Mouse (Mus musculus) spleen, adult 2 months (tissue): ENCODE data around the gene Blcap. TPM values are rescaled to one million over a fixed set of nuclear protein-coding genes. Genes with fewer than 3 reads are reported as not detected.

ENCODE experiments used
- DNase-seq, 2 experiments: peaks; one replicate each; pipeline versions ENCODE4 v3.0.0 to v3.0.0-alpha.2; 2012 to 2021; ENCODE audit warnings: low spot score in 2 of 2, low read depth in 1 of 2
- H3K27ac ChIP-seq: fragments of 200-500 bp; 2 replicates; pipeline ENCODE4 v1.5.1; 2012; ENCODE audit warnings: low read length, inconsistent platforms; ENCODE audit not compliant: insufficient read depth
- H3K27me3 ChIP-seq: fragments of 200-500 bp; 2 replicates; pipeline ENCODE4 v1.6.1; 2012; ENCODE audit warnings: mild to moderate bottlenecking, moderate library complexity, low read length, inconsistent platforms; ENCODE audit not compliant: control insufficient read depth, insufficient read depth
- H3K36me3 ChIP-seq: fragments of 200-500 bp; 2 replicates; pipeline ENCODE4 v1.6.1; 2012; ENCODE audit warnings: mild to moderate bottlenecking, low read length, inconsistent platforms; ENCODE audit not compliant: control insufficient read depth, insufficient read depth
- H3K4me1 ChIP-seq: fragments of 200-500 bp; 2 replicates; pipeline ENCODE4 v1.6.1; 2011; ENCODE audit warnings: inconsistent platforms; ENCODE audit not compliant: control insufficient read depth, insufficient read depth, insufficient read length
- H3K4me3 ChIP-seq: fragments of 200-500 bp; 2 replicates; pipeline ENCODE4 v1.5.1; 2011; ENCODE audit warnings: mild to moderate bottlenecking, inconsistent platforms; ENCODE audit not compliant: insufficient read depth, insufficient read length; ENCODE audit errors: extremely low read depth
- CTCF ChIP-seq: fragments of 200-500 bp; IDR thresholded peaks from 2 replicates; pipeline ENCODE4 v1.5.1; 2011; ENCODE audit warnings: mild to moderate bottlenecking, inconsistent platforms; ENCODE audit not compliant: insufficient read depth, insufficient read length, insufficient replicate concordance; ENCODE audit errors: extremely low read depth
- POLR2A ChIP-seq: fragments of 200-500 bp; IDR thresholded peaks from 2 replicates; pipeline ENCODE4 v1.6.1; 2011; ENCODE audit warnings: low read depth, low read length, inconsistent platforms
- WGBS: fragments of 180-500 bp; shearing (Covaris S2); methylation state at CpG from one replicate; pipeline ENCODE4 v1.1.7; 2018; 5-methylcytosine and 5-hydroxymethylcytosine counted together
- polyA plus RNA-seq: library from polyadenylated mRNA; depleted of rRNA; stranded (reverse); fragments of >200 nt; gene quantifications from 2 replicates; pipeline ENCODE4 v1.2.3, GENCODE M21; 2012; rRNA removed

The Blcap gene
- polyA plus RNA-seq, 1 experiment, result 18.7 TPM

DNA sequence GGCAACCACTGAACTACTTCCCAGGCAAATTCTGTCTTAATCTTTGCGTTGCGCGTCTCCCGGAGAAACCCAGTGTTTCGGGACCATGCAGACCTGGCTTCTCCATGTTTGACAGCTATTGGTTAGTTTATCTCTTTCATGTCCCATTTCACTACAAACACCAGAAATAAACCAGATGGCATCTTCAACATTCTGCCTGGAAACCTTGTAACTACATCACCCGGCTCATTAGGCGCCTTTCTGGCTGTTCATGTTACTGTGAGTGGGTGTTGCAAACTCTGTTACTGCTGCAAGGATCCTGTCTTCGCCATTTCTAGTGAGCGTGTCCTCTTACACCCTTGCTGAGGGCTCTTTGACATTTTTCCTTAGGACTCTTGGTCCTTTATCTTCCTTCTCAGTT, 58.2 kb downstream of the Blcap start:
- Histone ChIP-seq H3K36me3 (no peaks in the 10 kb centered on the region), H3K27me3 (no peaks in the 10 kb centered on the region), H3K27ac (no peak overlapping the region), H3K4me1 (no peaks in the 10 kb centered on the region), H3K4me3 (no peak overlapping the region)
- TF ChIP-seq CTCF (no peak), POLR2A (no peak)
- DNase-seq, result no peak
- 91% methylated on average over 9 of the region's 9 CpGs for WGBS

DNA sequence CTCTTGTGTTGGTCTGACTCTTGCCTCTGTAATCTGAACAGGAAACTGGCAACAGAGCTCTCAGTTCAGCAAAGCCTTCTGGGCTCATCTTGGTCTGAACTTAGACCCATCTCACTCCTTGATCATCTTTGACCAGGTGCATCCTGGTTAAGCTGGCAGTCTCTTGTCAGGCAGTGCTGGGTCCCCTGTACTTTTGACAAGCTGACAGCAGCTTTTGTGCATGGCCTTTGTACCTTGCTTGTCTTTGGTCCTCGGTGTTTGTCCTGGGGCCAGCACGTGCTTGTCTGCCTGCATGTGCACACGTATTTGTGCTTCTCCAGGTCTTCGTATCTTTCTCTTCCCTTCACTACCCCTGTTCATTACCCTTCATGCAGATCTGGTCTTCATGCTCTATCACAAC, 61.0 kb downstream of the Blcap start:
- H3K27me3 ChIP-seq, result no peaks in the 10 kb centered on the region

DNA sequence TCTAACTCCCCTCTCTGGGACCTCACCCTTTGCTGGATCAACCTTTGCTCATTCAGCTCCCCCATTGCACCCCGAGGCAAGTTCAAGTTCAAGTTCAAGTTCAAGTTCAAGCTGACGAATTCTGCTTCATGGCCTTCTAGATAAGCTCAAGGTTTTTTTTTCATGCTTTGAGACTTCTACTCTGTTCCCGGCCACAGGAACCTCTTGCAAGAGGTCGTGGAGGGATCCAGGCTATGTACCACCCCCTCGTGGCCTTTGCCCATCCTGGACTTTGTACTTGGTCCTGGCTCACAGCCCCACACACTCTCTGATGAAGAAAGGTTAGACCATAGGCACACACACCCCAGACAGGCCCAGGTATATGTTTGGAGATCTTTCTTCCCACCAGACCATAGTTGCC, 61.9 kb downstream of the Blcap start:
- Histone ChIP-seq H3K4me3 (no peak overlapping the region), H3K4me1 (no peaks in the 10 kb centered on the region), H3K36me3 (no peaks in the 10 kb centered on the region), H3K27ac (no peak overlapping the region), H3K27me3 (no peaks in the 10 kb centered on the region)
- DNase-seq, result no peak
- 69% methylated on average over 5 of the region's 5 CpGs for WGBS
- TF ChIP-seq POLR2A, result no peak
- TF ChIP-seq CTCF, result no peak

More for the DNA sequence above, 61.0 kb downstream of the Blcap start:
- TF ChIP-seq POLR2A (no peak), CTCF (no peak)
- Histone ChIP-seq H3K27ac (no peak overlapping the region), H3K4me1 (no peaks in the 10 kb centered on the region), H3K4me3 (no peak overlapping the region), H3K36me3 (no peaks in the 10 kb centered on the region)
- WGBS, result 87% methylated on average over 4 of the region's 4 CpGs
- DNase-seq, result no peak

DNA sequence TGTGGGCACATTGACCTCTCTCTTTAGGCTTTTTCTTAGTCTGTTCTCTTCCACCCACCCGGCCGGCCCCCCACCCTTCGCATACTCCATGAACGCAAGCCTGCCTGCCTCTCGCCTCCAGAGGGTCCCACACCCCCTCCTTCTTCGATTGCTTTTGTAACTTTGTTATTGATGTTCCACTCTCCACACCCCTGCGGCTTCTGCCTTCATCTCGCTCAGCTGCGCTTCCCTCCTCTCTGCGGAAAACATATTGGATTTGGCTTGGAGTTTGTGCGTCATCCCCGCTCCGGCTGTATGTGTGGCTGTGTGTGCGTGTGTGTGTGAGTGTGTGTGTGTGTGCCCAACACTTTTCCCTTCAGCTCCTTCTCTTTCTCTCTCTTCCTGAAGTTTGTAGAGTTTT, 64.3 kb downstream of the Blcap start:
- TF ChIP-seq CTCF, result no peak
- TF ChIP-seq POLR2A, result no peak
- DNase-seq, result no peak
- H3K27ac ChIP-seq, result no peak overlapping the region
- no peak overlapping the region for H3K4me3 ChIP-seq
- H3K36me3 ChIP-seq, result no peaks in the 10 kb centered on the region
- no peaks in the 10 kb centered on the region for H3K4me1 ChIP-seq
- WGBS, result 76% methylated on average over 14 of the region's 14 CpGs
- no peaks in the 10 kb centered on the region for H3K27me3 ChIP-seq

Other genes starting within 250 kb of the Blcap start
- not detected in 2 replicates for gene Ghrh, start 223.8 kb downstream of the Blcap start, polyA plus RNA-seq
- 49.6 and 54.8 TPM in 2 replicates for gene Manbal, start 203.7 kb downstream of the Blcap start, polyA plus RNA-seq
- 14.6 and 14.9 TPM in 2 replicates for gene Src, start 152.8 kb downstream of the Blcap start, polyA plus RNA-seq
- 2.7 and 3.5 TPM in 2 replicates for gene Nnat, start 11.2 kb downstream of the Blcap start, polyA plus RNA-seq
- 28.3 and 34.4 TPM in 2 replicates for gene Ctnnbl1, start 166.1 kb upstream of the Blcap start, polyA plus RNA-seq